Mouse (Mus musculus): ENCODE results near the gene Guca1b. TPM values are rescaled to one million over a fixed set of nuclear protein-coding genes. Genes with fewer than 3 reads are reported as not detected.

Gene Guca1b
- not detected in 2 replicates for polyA plus RNA-seq (2012)

DNA sequence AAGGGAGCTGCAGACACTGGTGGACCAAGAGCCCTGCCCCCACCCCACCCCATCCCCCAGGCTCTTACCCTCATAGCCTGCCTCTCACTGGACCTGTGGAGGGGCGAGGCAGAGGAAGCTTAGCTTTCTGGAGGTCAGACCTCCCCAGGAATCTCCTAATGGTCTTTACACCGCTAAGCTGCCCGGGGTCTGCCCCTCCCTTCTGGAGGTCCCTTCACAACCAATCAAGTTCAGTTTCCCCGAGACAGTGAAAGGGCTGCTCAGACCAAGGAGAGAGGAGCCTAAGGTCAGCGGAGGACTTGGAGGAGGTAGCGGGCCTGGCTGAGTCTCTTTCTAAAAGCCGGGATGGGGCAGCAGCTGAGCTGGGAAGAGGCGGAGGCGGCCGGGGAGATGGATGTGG lies at the start of gene Guca1b:
Guca1b (plus strand) TSS at position 249 of the 400 bp plus-strand sequence.
- no peak for TF ChIP-seq GATA1 (IDR thresholded peaks at IDR 0.05; ENCODE audit: low read length)

DNA sequence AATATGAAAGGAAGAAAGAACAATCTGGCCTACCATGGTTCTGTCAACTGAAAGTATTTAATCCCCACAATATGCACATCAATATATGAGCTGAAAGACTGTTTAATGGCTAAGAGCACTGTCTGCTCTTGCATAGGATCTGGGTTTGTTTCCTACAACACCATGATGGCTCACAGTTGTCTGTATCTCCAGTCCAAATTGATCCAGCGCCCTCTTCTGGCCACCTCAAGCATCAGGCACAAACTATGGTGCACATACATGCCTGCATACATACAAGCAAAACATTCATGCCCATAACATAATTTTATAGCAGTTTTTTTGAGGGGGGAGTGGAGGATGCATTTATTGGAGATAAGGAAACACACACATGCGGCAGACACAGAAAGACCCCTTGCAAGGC lies 42.1 kb upstream of the Guca1b start:
- no peak for TF ChIP-seq GATA1 (IDR thresholded peaks at IDR 0.05; ENCODE audit: low read length)

GRCm38 (mm10) chr17:47349721-47350319 lies 35.4 kb upstream of the Guca1b start:
- no peak for TF ChIP-seq GATA1 (IDR thresholded peaks at IDR 0.05; ENCODE audit: low read length)

GRCm38 (mm10) chr17:47359964-47360363 lies 25.2 kb upstream of the Guca1b start:
- TF ChIP-seq GATA1 (IDR thresholded peaks at IDR 0.05; ENCODE audit: low read length) = no peak

- TF ChIP-seq GATA1 (IDR thresholded peaks at IDR 0.05; ENCODE audit: low read length) = no peak
Measured at GRCm38 (mm10) chr17:47361343-47361742, 23.9 kb upstream of the Guca1b start.

- no peak for TF ChIP-seq GATA1 (IDR thresholded peaks at IDR 0.05; ENCODE audit: low read length)
Measured at GRCm38 (mm10) chr17:47368401-47369086, 16.6 kb upstream of the Guca1b start, which contains the start of gene Mrps10. Gene Mrps10 (plus strand): TSS chr17:47368887.

DNA sequence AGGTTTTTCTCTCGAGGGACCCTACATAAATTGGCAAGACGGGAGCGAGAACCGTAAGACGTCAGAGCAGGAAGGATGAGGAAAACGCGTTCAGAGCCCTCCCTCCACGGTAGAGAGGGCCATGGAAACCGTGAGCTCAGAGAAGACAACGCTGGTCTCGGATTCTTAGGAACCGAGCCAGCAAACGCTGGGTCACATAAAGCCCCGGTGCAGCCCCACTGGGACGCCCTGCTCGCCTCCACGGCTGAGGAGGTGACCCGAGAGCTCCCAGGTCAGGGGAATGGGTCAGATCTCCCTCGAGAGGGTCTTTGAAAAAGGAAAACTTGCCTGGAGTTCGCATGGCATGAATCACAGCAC lies 16.1 kb upstream of the Guca1b start:
- no peak for TF ChIP-seq GATA1 (IDR thresholded peaks at IDR 0.05; ENCODE audit: low read length)

GRCm38 (mm10) chr17:47371451-47371850 lies 13.7 kb upstream of the Guca1b start:
- no peak for TF ChIP-seq GATA1 (IDR thresholded peaks at IDR 0.05; ENCODE audit: low read length)

DNA sequence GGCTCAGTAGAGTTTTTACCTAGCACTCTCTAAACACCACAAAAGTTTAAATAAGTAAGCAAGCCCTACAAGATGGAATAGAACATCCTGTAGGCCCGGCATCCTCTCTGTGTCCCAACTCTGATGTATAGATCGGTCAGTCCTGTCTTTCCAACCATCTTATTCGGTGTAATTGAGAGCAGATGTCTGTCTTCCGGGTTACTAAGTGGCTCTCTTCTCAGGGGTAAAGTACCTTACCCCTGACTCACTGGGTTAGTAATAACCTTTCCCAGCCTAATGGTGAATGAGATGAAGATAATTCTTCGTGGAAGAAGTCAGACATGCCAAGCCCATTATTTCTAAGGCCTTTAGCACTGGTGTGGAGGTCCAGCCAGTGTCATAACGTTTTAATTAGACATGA lies 11.2 kb upstream of the Guca1b start:
- no peak for TF ChIP-seq GATA1 (IDR thresholded peaks at IDR 0.05; ENCODE audit: low read length)

DNA sequence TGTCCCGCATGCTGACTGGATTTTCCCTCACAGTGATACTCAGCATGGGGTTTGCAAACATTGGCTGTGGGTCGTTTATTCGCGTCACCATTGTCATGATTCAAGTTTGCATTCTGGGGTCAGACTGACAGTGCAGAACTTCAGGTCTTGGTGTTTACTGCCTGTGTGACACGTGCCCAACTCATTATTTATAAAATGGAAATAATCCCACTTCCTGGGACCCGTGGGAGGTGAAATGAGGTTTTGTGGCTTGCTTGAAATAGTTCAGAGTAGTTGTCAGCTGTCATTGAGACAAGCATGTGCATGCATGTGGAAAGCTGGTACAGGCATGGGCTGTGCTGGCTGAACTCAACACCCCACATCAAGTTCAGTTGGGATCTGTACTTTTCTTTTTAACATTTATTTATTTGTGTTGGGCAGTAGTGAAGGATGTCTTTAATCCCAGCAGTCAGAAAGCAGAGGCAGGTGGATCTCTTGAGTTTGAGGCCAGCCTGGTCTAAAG lies 8.4 kb upstream of the Guca1b start:
- no peak for TF ChIP-seq GATA1 (IDR thresholded peaks at IDR 0.05; ENCODE audit: low read length)

DNA sequence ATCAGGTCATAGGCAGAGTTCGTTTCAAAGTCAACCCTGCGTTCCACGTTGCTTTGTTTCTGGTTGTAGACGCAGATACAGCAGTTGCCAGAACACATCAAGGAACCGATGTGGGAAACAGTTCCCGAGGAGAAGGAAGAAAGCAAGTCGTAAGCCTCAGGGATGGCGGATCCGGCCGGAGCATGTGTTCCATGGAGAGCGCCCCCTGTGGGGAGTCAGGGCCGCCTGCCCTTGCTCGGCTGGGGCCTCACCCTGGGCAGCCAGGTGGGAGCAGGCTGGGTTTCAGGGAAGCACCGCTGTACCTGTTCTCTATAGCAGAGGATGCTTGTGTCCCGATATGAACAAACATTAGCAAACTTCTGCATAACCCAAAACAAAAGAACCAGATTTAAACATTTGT lies 7.1 kb upstream of the Guca1b start:
- TF ChIP-seq GATA1 (IDR thresholded peaks at IDR 0.05; ENCODE audit: low read length) = no peak

DNA sequence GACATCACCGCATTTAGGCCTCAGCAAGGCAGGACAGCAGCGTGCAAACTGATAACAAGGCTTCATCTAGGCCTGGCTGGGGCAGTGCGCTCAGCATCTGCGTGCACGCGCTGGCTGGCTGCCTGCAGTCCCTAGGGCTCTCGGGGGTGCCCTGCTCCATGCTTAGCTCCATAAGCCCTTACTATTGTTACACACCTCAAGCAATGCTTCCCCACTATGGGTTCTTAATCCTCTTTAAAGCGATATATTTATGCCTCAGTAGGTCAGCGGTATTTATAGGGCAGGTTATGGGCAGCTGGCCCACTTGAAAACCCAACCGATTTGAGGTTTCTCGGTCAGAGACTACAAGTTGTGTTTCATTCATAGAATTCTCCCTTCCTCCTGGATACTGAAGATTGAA lies 3.3 kb upstream of the Guca1b start:
- TF ChIP-seq GATA1 (IDR thresholded peaks at IDR 0.05; ENCODE audit: low read length) = no peak

DNA sequence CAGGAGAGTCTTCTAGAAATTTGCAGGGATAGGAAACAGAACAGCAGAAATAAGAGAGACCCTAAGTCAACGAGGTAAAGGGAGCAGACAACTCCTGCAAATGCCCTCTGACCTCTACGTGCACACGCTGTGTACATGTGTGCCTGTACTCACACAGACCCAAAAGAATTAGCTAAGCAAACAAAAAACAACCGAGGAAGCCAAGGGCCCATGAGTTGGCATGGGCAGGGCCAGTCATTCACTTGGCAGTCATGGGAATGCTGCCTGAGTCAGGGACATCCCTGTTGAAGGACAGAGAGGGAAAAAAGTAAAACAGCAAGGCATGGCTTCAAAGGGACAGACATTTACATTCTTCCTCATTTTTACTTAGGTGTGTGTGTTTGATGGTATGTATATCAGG lies 1.9 kb upstream of the Guca1b start:
- no peak for TF ChIP-seq GATA1 (IDR thresholded peaks at IDR 0.05; ENCODE audit: low read length)

GRCm38 (mm10) chr17:47384064-47384463 lies 1.1 kb upstream of the Guca1b start:
- no peak for TF ChIP-seq GATA1 (IDR thresholded peaks at IDR 0.05; ENCODE audit: low read length)

DNA sequence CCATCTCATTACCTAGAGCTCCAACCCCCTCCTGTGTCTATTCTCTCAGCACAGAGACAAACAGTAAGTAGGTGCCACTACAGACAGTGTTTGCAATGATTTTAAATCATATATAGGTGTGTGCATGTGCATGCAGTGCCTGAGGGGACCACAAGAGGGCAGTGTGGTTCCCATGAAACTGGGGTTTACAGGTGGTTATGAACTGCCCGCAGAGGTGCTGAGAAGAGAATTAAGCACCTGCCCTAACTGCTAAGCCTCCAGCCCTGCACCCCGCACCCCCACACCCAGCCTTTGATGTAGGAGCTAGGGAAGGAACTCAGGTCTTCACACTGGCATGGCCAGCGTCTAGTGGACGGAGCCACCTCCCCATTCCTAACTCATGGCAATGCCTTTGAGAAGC lies 1.5 kb downstream of the Guca1b start:
- TF ChIP-seq GATA1 (IDR thresholded peaks at IDR 0.05; ENCODE audit: low read length) = no peak

GRCm38 (mm10) chr17:47394223-47394869 lies 9.2 kb downstream of the Guca1b start:
- no peak for TF ChIP-seq GATA1 (IDR thresholded peaks at IDR 0.05; ENCODE audit: low read length)
